Mouse (Mus musculus): ENCODE data around the gene Rab9. TPM values are rescaled to one million over a fixed set of nuclear protein-coding genes. Genes with fewer than 3 reads are reported as not detected.
"Not testable (repeated sequence)": the region's sequence is repeated elsewhere in the genome, so short reads cannot be mapped to it uniquely, and the experiment has no call there.

The Rab9 gene
- polyA plus RNA-seq (2015; fragmentation: Nextera tagmentation; extraction: Ambion mirVana), result 46.2 and 48.7 TPM in 2 replicates

DNA sequence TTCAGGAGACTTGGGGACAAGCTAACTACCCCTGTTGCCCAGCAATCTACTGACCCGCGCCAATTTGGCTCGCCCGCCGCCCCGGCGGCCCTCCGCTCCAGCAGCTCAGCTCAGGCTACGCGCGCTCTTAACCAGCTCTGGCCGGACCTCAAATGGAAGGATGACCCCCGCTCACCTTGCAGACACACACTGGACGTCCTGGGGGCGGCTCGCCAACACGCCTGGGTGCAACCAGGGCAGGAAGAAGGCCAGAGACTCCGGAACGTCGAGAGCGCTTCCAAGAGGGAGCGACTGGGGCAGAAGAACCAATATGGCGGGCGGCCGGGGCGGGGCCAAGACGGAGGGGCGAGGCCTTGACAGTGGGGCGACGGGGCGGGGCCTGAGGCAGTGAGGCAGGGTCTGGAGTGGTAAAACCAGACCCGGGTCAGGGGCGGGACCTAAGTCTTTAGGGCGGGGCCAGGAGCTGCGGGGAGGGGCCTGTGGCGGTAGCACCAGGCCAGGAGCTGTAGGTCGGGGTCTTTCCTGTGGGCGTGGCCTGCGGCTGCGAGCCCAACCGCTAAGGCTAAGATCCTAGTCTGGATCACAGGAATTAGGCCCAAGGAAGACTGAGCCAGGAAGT, at the start of gene Rab9:
TSS of gene Rab9 (minus strand) at position 503 of the 619 bp plus-strand sequence.
- ATAC-seq (ENCODE audit: low FRiP score, low TSS enrichment), result peak; percentile 98
- peak within 1 kb of the TSS; percentile 66 for H3K4me3 ChIP-seq (ENCODE audit: low read length)
- H3K9me3 ChIP-seq (ENCODE audit: low read length), result no peaks in the 10 kb centered on the region
- H3K9ac ChIP-seq (replicated peaks; ENCODE audit: low read length), result peak within 1 kb of the TSS; percentile 81
- no peaks in the 10 kb centered on the region; the same call in 1 of the 2 replicates for H3K4me1 ChIP-seq (ENCODE audit: insufficient read depth, low read length)
- H3K4me2 ChIP-seq (replicated peaks; ENCODE audit: low read depth, low read length), result peak within 1 kb of the TSS; percentile 59
- peaks cover 3% of the 10 kb centered on the region; the same call in 1 of the 2 replicates for H3K27me3 ChIP-seq (ENCODE audit: insufficient read depth, low read length)
- peak within 1 kb of the TSS; percentile 84 for H3K27ac ChIP-seq (ENCODE audit: low read length)
- H3K36me3 ChIP-seq (ENCODE audit: insufficient read depth, low read length), result no peaks in the 10 kb centered on the region
- 16% methylated on average over 37 of the region's 41 CpGs for WGBS

DNA sequence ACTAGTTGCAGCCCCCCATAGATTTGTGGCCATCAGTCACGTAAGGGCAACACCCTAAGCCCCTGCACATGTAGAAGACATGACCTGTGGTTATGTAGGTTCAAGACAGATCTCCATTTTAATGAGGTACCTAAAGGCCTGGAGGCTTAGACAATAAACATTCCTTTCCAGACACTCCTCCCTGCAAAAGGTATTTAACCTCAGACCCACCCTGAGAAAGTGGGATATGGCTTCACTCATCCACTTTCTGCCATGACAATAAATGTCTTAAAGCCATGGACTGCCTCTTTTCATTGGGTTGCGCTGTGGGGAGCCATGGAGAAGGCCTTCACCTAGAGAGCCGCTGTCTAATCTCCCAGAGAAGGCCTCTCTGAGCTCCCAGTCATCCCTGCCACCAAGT, 48.5 kb upstream of the Rab9 start:
- no peaks in the 10 kb centered on the region for H3K9me3 ChIP-seq (ENCODE audit: low read length)
- H3K36me3 ChIP-seq (ENCODE audit: insufficient read depth, low read length), result no peaks in the 10 kb centered on the region
- H3K27me3 ChIP-seq (ENCODE audit: insufficient read depth, low read length), result peaks cover 4% of the 10 kb centered on the region; the same call in 1 of the 2 replicates
- H3K9ac ChIP-seq (replicated peaks; ENCODE audit: low read length), result no peak overlapping the region
- H3K4me3 ChIP-seq (ENCODE audit: low read length), result no peak overlapping the region
- ATAC-seq (ENCODE audit: low FRiP score, low TSS enrichment), result no peak
- no peaks in the 10 kb centered on the region for H3K4me1 ChIP-seq (ENCODE audit: insufficient read depth, low read length)
- WGBS, result 77% methylated on average over 3 of the region's 3 CpGs
- no peak overlapping the region for H3K27ac ChIP-seq (ENCODE audit: low read length)
- no peak overlapping the region for H3K4me2 ChIP-seq (replicated peaks; ENCODE audit: low read depth, low read length)

DNA sequence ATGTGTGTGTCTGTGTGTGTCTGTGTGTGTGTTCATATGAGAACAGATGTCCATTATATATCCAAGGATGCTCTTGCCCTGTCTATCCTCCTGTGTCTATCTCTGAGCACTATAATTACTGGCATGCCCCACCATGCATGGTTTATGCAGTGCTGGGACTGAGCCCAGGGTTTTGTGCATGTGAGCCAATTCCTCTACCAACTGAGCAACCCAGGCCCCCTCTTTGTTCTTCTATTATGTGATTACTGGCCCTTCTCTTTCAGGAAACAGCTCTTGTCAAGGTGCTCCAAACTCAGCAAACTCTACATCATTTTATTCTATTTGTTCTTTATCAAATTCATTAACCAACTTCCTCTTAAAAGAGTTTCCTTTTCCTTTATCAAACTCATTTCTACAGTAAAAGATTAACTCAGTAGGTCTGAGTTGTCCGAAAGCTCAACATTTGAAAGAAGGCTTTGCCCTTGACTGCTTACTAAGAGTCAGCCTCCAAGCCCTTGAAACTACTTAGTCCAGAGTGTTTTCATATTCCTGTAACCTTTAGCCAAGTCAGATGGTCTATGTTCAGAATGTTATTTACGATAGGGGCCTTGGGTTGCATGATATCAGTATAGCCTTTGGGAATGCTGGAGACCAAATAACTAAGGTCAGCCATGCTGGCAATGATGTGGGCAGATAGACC, 46.1 kb upstream of the Rab9 start:
- Histone ChIP-seq H3K9ac (replicated peaks; ENCODE audit: low read length) (no peak overlapping the region), H3K9me3 (ENCODE audit: low read length) (no peaks in the 10 kb centered on the region), H3K4me2 (replicated peaks; ENCODE audit: low read depth, low read length) (no peak overlapping the region), H3K36me3 (ENCODE audit: insufficient read depth, low read length) (no peaks in the 10 kb centered on the region), H3K27ac (ENCODE audit: low read length) (no peak overlapping the region), H3K27me3 (ENCODE audit: insufficient read depth, low read length) (peaks cover 4% of the 10 kb centered on the region; the same call in 1 of the 2 replicates), H3K4me3 (ENCODE audit: low read length) (no peak overlapping the region), H3K4me1 (ENCODE audit: insufficient read depth, low read length) (no peaks in the 10 kb centered on the region)
- WGBS, result 81% methylated on average over 2 of the region's 2 CpGs
- ATAC-seq (ENCODE audit: low FRiP score, low TSS enrichment), result no peak

DNA sequence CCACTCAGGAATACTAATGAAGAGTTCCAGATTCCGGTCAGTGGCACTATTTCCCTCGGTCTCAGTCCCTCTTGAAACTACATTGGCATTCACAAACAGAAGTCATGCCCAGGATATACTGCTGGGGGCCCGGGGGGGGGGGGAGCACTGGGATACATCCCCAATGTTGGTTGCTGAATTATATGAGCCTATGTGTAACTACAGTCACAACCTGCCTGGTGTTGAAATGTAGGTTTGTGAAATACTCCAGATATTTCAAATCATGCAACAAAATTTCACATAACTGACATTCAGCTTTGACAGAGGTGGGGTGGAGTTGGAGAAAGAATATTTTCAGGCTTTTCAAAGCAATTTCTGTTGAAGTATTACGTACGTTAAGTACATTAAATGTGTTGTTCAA, 41.1 kb upstream of the Rab9 start:
- ATAC-seq (ENCODE audit: low FRiP score, low TSS enrichment), result no peak
- no peak overlapping the region for H3K9ac ChIP-seq (replicated peaks; ENCODE audit: low read length)
- H3K4me2 ChIP-seq (replicated peaks; ENCODE audit: low read depth, low read length), result no peak overlapping the region
- WGBS, result 88% methylated on average over 5 of the region's 5 CpGs
- no peaks in the 10 kb centered on the region for H3K9me3 ChIP-seq (ENCODE audit: low read length)
- peaks cover 15% of the 10 kb centered on the region; the same call in 1 of the 2 replicates for H3K27me3 ChIP-seq (ENCODE audit: insufficient read depth, low read length)
- no peak overlapping the region for H3K27ac ChIP-seq (ENCODE audit: low read length)
- H3K4me3 ChIP-seq (ENCODE audit: low read length), result no peak overlapping the region
- H3K36me3 ChIP-seq (ENCODE audit: insufficient read depth, low read length), result no peaks in the 10 kb centered on the region
- H3K4me1 ChIP-seq (ENCODE audit: insufficient read depth, low read length), result no peaks in the 10 kb centered on the region

DNA sequence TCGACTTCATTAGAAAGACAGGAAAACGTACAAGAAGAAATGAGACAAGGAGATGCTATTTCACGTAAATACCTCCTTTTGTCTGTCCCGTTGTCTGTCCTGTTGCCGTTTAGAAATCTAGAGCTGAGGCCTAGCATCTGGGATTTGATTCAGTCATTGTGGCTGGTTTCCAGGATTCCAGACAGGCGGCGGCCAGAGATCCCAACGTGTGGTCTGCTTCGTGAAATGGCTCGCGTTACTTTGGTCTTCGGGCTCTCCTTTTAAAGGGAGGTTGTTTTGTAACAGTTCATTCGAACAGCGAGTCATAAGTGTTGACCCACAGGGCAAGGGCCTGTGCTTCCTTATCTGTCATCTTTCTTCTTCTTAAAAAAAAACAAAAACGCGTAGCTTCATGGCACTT, 38.7 kb upstream of the Rab9 start, which contains the start of gene Tceanc:
TSS of gene Tceanc (minus strand) at position 223 of the 400 bp plus-strand sequence.
- Histone ChIP-seq H3K27ac (ENCODE audit: low read length) (no peak within 1 kb of the TSS), H3K9me3 (ENCODE audit: low read length) (no peaks in the 10 kb centered on the region), H3K9ac (replicated peaks; ENCODE audit: low read length) (no peak within 1 kb of the TSS), H3K4me3 (ENCODE audit: low read length) (no peak within 1 kb of the TSS), H3K4me2 (replicated peaks; ENCODE audit: low read depth, low read length) (no peak within 1 kb of the TSS), H3K27me3 (ENCODE audit: insufficient read depth, low read length) (peaks cover 19% of the 10 kb centered on the region; the same call in 1 of the 2 replicates), H3K4me1 (ENCODE audit: insufficient read depth, low read length) (0 out of 2 replicates have a peak, but pooled peaks cover 3% of the 10 kb centered on the region), H3K36me3 (ENCODE audit: insufficient read depth, low read length) (no peaks in the 10 kb centered on the region)
- ATAC-seq (ENCODE audit: low FRiP score, low TSS enrichment), result no peak
- WGBS, result 62% methylated on average over 16 of the region's 16 CpGs

DNA sequence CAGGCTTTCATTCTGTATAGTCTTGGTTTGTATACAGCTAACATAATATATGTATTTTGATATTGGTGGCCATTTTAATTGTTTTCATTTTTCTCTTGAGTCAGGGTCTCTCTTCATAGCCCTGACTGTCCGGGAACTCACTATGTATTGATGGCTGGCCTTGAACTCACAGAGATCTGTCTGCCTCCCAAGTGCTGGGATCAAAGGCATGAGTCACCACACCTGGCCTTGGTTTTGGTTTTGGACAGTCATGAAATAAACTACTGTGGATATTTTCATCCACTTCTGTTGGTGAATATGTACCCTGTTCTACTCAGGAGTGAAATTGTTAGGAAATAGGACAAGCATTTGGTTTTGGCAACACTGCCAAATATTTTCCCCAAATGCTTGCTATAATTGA, 37.0 kb upstream of the Rab9 start:
- 0 out of 2 replicates have a peak, but pooled peaks cover 3% of the 10 kb centered on the region for H3K4me1 ChIP-seq (ENCODE audit: insufficient read depth, low read length)
- peaks cover 19% of the 10 kb centered on the region; the same call in 1 of the 2 replicates for H3K27me3 ChIP-seq (ENCODE audit: insufficient read depth, low read length)
- no peak overlapping the region for H3K9ac ChIP-seq (replicated peaks; ENCODE audit: low read length)
- H3K4me3 ChIP-seq (ENCODE audit: low read length), result no peak overlapping the region
- H3K36me3 ChIP-seq (ENCODE audit: insufficient read depth, low read length), result no peaks in the 10 kb centered on the region
- H3K27ac ChIP-seq (ENCODE audit: low read length), result no peak overlapping the region
- no peaks in the 10 kb centered on the region for H3K9me3 ChIP-seq (ENCODE audit: low read length)
- H3K4me2 ChIP-seq (replicated peaks; ENCODE audit: low read depth, low read length), result no peak overlapping the region
- ATAC-seq (ENCODE audit: low FRiP score, low TSS enrichment), result no peak
- 88% methylated on average over 1 of the region's 1 CpGs for WGBS

DNA sequence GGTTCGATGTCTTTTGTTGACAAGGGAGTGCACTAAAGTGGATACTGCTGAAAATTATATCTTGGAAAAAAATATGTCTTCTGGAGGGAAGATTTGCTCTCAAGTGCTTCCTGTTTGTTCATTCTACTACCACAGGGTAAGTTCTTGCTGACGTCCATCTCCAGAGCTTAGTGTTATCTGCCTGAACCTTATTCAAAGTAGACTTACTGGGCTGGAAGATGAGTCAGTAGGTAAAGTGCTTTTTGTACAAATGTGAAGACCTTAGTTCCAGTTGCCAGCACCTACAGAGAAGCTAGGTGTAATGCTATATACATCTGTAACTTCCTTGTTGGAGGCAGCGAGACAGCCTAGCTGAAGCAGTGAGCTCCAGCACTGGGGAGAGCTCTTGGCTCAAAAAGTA, 36.3 kb upstream of the Rab9 start:
- H3K27ac ChIP-seq (ENCODE audit: low read length), result no peak overlapping the region
- ATAC-seq (ENCODE audit: low FRiP score, low TSS enrichment), result no peak
- H3K4me1 ChIP-seq (ENCODE audit: insufficient read depth, low read length), result 0 out of 2 replicates have a peak, but pooled peaks cover 3% of the 10 kb centered on the region
- H3K36me3 ChIP-seq (ENCODE audit: insufficient read depth, low read length), result no peaks in the 10 kb centered on the region
- H3K9me3 ChIP-seq (ENCODE audit: low read length), result no peaks in the 10 kb centered on the region
- H3K9ac ChIP-seq (replicated peaks; ENCODE audit: low read length), result no peak overlapping the region
- H3K4me2 ChIP-seq (replicated peaks; ENCODE audit: low read depth, low read length), result no peak overlapping the region
- no peak overlapping the region for H3K4me3 ChIP-seq (ENCODE audit: low read length)
- 89% methylated on average over 3 of the region's 3 CpGs for WGBS
- H3K27me3 ChIP-seq (ENCODE audit: insufficient read depth, low read length), result peaks cover 19% of the 10 kb centered on the region; the same call in 1 of the 2 replicates

DNA sequence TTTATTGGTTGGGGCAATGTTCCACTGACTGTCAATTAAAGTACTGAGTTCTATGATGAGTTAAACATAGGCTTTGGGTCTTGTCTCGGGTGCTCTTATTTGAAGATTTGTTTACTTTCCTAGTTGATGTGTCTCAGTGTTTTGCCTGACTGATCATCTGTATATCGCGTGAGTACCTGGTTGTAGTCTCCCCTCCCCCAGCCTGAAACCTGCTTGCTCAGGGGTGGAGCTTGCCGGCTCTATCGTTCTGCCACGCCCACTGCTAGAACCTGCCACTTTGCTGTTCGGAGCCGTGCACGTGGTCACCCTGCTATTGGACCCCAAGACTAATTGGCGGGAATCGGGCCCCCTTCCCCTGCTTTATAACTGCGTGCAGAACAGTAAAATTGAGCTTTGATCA, 34.4 kb upstream of the Rab9 start:
- 23% methylated on average over 12 of the region's 12 CpGs for WGBS
- Histone ChIP-seq H3K27me3 (ENCODE audit: insufficient read depth, low read length) (peaks cover 12% of the 10 kb centered on the region; the same call in 1 of the 2 replicates), H3K4me2 (replicated peaks; ENCODE audit: low read depth, low read length) (peak overlapping the region; percentile 37)
- H3K9ac ChIP-seq (replicated peaks; ENCODE audit: low read length); H3K9me3 ChIP-seq (ENCODE audit: low read length); H3K27ac ChIP-seq (ENCODE audit: low read length); ATAC-seq (ENCODE audit: low FRiP score, low TSS enrichment); H3K4me3 ChIP-seq (ENCODE audit: low read length); H3K36me3 ChIP-seq (ENCODE audit: insufficient read depth, low read length); H3K4me1 ChIP-seq (ENCODE audit: insufficient read depth, low read length): not testable (repeated sequence)

DNA sequence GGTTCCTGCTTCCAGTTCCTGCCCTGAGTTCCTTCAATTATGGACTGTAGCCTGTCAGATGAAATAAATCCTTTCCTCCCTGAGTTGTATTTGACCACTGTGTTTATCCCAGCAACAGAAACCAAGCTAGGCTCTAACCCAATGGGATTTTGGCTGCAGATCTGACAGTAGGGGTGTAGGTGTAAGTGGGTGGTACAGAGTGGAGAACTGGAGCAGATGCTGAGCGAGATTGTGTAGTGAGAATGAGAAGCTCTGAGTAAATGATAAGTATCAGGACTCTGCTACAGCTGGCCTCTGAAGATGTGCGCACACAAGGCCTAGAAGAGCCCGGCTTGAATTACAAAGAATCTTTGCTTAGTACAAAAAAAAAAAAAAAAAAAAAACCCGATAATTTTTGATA, 32.4 kb upstream of the Rab9 start:
- Histone ChIP-seq H3K4me3 (ENCODE audit: low read length) (no peak overlapping the region), H3K4me1 (ENCODE audit: insufficient read depth, low read length) (0 out of 2 replicates have a peak, but pooled peaks cover 3% of the 10 kb centered on the region), H3K36me3 (ENCODE audit: insufficient read depth, low read length) (no peaks in the 10 kb centered on the region), H3K9ac (replicated peaks; ENCODE audit: low read length) (no peak overlapping the region), H3K27ac (ENCODE audit: low read length) (no peak overlapping the region), H3K9me3 (ENCODE audit: low read length) (no peaks in the 10 kb centered on the region), H3K27me3 (ENCODE audit: insufficient read depth, low read length) (peaks cover 10% of the 10 kb centered on the region; the same call in 1 of the 2 replicates), H3K4me2 (replicated peaks; ENCODE audit: low read depth, low read length) (no peak overlapping the region)
- no peak for ATAC-seq (ENCODE audit: low FRiP score, low TSS enrichment)
- WGBS, result 91% methylated on average over 4 of the region's 4 CpGs

DNA sequence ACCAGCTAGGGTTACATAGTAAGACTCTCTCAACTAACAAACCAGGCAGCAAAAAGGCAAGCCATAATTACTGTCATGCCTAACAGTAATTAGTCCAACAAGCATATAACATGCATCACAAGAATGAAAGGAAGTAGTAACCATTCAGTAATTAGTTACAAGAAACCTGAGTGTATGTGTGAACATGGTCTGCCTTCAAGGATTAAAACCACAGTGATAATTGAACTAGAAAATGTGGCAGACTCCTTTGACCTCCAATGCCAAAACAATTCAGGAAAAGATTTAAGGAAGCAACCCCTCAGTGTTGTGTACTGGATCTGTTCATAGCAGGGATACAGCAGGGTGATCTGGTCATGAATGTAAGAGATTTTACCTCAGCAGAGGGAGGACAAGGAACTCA, 31.4 kb upstream of the Rab9 start:
- Histone ChIP-seq H3K9me3 (ENCODE audit: low read length) (no peaks in the 10 kb centered on the region), H3K4me2 (replicated peaks; ENCODE audit: low read depth, low read length) (no peak overlapping the region; the same call in 1 of the 2 replicates), H3K27ac (ENCODE audit: low read length) (no peak overlapping the region), H3K4me3 (ENCODE audit: low read length) (no peak overlapping the region), H3K9ac (replicated peaks; ENCODE audit: low read length) (no peak overlapping the region), H3K36me3 (ENCODE audit: insufficient read depth, low read length) (no peaks in the 10 kb centered on the region), H3K4me1 (ENCODE audit: insufficient read depth, low read length) (0 out of 2 replicates have a peak, but pooled peaks cover 3% of the 10 kb centered on the region), H3K27me3 (ENCODE audit: insufficient read depth, low read length) (peaks cover 7% of the 10 kb centered on the region; the same call in 1 of the 2 replicates)
- no peak for ATAC-seq (ENCODE audit: low FRiP score, low TSS enrichment)

Data from kidney, embryonic 16.5 days (tissue).